Mouse (Mus musculus) layer of hippocampus, postnatal 10 days (tissue): ENCODE measurements around the gene Slc23a3. TPM values are rescaled to one million over a fixed set of nuclear protein-coding genes. Genes with fewer than 3 reads are reported as not detected.

ENCODE experiments used
- DNase-seq, 2 experiments: peaks; one replicate each; pipeline ENCODE4 v3.0.0; 2021; ENCODE audit warnings: low spot score in 2 of 2
- total RNA-seq, 2 experiments: library from RNA; stranded (reverse); gene quantifications; 2 replicates each; pipeline ENCODE4 v1.2.3; 2021

The Slc23a3 gene
- total RNA-seq, 2 experiments from 2014 or later = 0.27 TPM; not detected in 1

GRCm38 (mm10) chr1:75140601-75141190 lies 7.0 kb upstream of the Slc23a3 start:
- no peak for DNase-seq

- DNase-seq = no peak
Measured at GRCm38 (mm10) chr1:75138448-75138847, 4.8 kb upstream of the Slc23a3 start.

- no peak for DNase-seq
Measured at GRCm38 (mm10) chr1:75136730-75137129, 3.0 kb upstream of the Slc23a3 start.

DNA sequence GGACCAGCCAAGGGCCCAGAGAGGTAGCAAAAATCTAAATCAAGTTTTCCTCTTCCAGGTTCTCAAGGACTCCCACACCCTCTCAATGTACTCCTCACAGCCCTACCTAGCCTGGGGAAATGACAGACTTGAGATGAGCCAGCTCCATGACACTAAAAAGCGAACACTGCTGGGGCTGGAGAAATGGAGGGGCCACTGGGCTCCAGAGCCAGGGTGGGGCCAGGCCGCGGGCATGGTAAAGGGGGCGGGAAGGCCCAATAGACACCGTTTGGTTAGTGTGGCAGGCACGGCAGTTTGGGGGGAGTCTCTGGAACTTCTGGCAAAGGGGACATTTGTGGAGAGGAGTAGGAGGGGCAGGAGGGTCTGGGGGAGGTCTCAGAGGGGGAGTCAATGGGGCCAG lies 2.6 kb upstream of the Slc23a3 start:
- no peak for DNase-seq

DNA sequence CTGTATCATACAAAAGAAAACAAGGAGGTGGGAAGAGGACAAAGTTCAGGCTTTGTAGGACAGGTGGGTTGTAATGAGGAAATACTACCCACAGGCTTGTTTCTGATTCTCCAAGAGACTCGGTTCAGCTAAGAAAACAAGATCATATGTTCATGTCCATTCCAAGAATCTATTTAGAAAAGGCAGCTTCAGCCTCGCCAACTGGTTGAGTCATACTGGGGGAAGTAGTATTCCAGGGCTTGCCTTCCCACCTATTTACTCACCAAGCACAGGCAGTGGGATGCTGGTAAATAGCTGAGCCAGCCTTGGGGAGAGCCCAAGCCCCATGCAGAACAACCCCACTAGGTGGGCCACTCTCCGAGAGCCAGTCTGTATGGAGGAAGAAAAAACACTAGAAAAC lies 5.0 kb downstream of the Slc23a3 start:
- DNase-seq = no peak

- DNase-seq = no peak
Measured at GRCm38 (mm10) chr1:75125418-75125817, 8.3 kb downstream of the Slc23a3 start.

DNA sequence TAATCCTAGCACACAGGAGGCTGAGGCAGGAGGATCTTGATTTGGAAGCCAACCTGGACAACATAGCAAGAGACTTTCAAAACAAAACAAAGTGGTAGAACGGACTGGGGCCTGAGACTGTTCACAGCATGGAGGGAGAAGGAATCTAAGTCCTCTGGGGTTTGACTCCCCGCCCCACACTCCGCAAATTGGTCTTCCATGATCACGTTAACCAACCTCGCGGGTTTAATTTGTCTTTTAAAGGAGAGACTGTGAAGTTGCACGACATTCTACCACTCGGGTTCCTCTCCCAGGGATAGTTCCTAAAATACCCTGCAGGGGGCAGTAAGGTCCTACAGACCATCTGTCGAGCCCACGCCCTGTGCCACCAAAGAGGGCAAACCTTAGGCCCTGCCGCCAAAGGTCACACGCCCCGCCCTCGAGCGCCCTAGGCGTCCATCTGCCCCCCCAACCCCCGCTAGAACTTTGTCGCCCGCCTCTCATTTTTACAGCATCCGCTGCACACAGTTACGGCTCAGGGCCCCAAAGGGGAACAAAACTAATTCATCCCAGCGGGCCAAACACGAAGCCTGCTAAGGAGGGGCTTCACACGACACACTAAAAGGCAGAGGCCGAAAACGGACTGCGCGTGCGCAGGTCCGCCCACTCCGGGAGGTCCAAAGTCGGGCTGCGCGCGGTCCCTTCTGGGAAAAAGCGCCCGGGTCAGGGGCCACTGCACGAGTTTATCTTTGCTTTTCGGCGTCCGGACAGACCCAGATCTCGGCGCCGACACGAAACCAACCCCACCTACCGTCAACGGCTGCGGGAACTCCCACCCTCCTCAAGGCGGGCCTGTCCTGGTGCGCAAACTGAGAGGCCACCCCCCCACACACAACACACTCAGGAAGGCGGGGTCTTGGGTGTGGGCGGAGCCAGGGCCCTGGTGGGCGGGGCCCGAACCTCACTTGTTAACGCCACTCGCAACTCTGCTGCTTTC lies 9.1 kb downstream of the Slc23a3 start, which contains the start of gene Nhej1:
Nhej1 (minus strand) TSS at position 855 of the 976 bp plus-strand sequence.
- peak; percentile 89 to 92 for DNase-seq

DNA sequence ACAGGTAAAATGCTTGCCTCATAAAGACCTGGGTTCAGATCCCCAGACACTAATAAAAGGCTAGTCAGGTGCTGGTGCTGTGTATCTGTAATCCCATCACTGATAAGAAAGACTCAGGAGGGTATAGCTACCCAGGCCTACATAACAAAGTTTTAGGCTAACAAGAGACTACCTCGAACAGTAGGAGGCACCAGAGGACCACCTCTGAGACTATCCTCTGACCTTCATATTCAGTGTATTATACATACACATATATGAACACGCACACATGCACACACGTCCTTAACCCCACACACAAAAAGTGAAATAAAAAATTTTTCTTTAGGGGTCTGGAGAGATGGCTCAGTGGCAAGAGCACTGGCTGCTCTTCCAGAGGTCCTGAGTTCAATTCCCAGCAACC lies 11.5 kb downstream of the Slc23a3 start:
- no peak for DNase-seq

Other genes with a start within 250 kb of the Slc23a3 start
- gene Fev, start 248.5 kb downstream of the Slc23a3 start, total RNA-seq = not detected
- under 1 TPM in 1 of 2 experiments, not detected in 1; 0.53 TPM for gene Cryba2, start 240.7 kb downstream of the Slc23a3 start, total RNA-seq
- 1 to 10 TPM; 3.3 to 3.9 TPM for gene Cfap65, start 198.3 kb downstream of the Slc23a3 start, total RNA-seq
- gene Ihh, start 182.2 kb downstream of the Slc23a3 start, total RNA-seq = under 1 TPM; 0.27 to 0.31 TPM
- gene Nhej1, start 8.7 kb downstream of the Slc23a3 start, total RNA-seq = 1 to 10 TPM; 2.3 to 2.4 TPM
- gene Cnppd1, start 8.8 kb upstream of the Slc23a3 start, total RNA-seq = 10 to 100 TPM; 35.3 to 35.8 TPM
- 100 to 1,000 TPM; 138 to 144 TPM for gene Retreg2, start 8.9 kb upstream of the Slc23a3 start, total RNA-seq
- 10 to 100 TPM; 25.5 to 27.3 TPM for gene Zfand2b, start 34.8 kb upstream of the Slc23a3 start, total RNA-seq
- 10 to 100 TPM; 37.7 to 45.8 TPM for gene Abcb6, start 46.5 kb upstream of the Slc23a3 start, total RNA-seq
- gene Ankzf1, start 58.3 kb upstream of the Slc23a3 start, total RNA-seq = 10 to 100 TPM; 19.9 to 21.0 TPM
- 100 to 1,000 TPM in 1 of 2 experiments, 10 to 100 TPM in 1; 93.9 to 109 TPM for gene Atg9a, start 58.3 kb upstream of the Slc23a3 start, total RNA-seq
- gene Glb1l, start 76.9 kb upstream of the Slc23a3 start, total RNA-seq = 10 to 100 TPM; 22.4 to 23.2 TPM
- gene Stk16, start 76.9 kb upstream of the Slc23a3 start, total RNA-seq = 10 to 100 TPM; 88.8 to 97.7 TPM
- gene Tuba4a, start 86.0 kb upstream of the Slc23a3 start, total RNA-seq = 100 to 1,000 TPM; 348 to 373 TPM
- not detected for gene A630095N17Rik, start 98.2 kb upstream of the Slc23a3 start, total RNA-seq
- 10 to 100 TPM; 52.9 to 60.9 TPM for gene Dnajb2, start 102.5 kb upstream of the Slc23a3 start, total RNA-seq
- 100 to 1,000 TPM; 238 to 251 TPM for gene Ptprn, start 130.6 kb upstream of the Slc23a3 start, total RNA-seq
- 100 to 1,000 TPM; 108 to 111 TPM for gene Resp18, start 144.5 kb upstream of the Slc23a3 start, total RNA-seq
- 10 to 100 TPM; 59.7 to 66.2 TPM for gene Dnpep, start 184.1 kb upstream of the Slc23a3 start, total RNA-seq
- gene Des, start 226.4 kb upstream of the Slc23a3 start, total RNA-seq = 1 to 10 TPM; 1.2 to 1.8 TPM
- 100 to 1,000 TPM; 164 to 175 TPM for gene Speg, start 241.4 kb upstream of the Slc23a3 start, total RNA-seq